Mouse (Mus musculus): Measurements from ENCODE around the gene Resf1. TPM values are rescaled to one million over a fixed set of nuclear protein-coding genes. Genes with fewer than 3 reads are reported as not detected.

Resf1 gene
- 4.5 and 11.3 TPM in 2 replicates for polyA plus RNA-seq (2012)

GRCm38 (mm10) chr6:149308956-149309932, at the start of gene Resf1:
Gene Resf1 (plus strand): TSS chr6:149309414.

Other genes starting within 250 kb of the Resf1 start
- gene Dennd5b, start 207.7 kb upstream of the Resf1 start, polyA plus RNA-seq (2012): 0.99 TPM in 2 replicates
- not detected in 2 replicates for gene Gm10203, start 179.2 kb upstream of the Resf1 start, polyA plus RNA-seq (2012)
- 0.12 and 0.28 TPM in 2 replicates for gene Etfbkmt, start 169.6 kb upstream of the Resf1 start, polyA plus RNA-seq (2012)
- 1.4 and 1.8 TPM in 2 replicates for gene Amn1, start 120.7 kb upstream of the Resf1 start, polyA plus RNA-seq (2012)
- gene Bicd1, start 99.5 kb downstream of the Resf1 start, polyA plus RNA-seq (2012): 0.47 and 0.74 TPM in 2 replicates